Mouse (Mus musculus): Measurements from ENCODE around the gene Angptl2. TPM values are rescaled to one million over a fixed set of nuclear protein-coding genes. Genes with fewer than 3 reads are reported as not detected.

The Angptl2 gene
- polyA plus RNA-seq, 1 experiment from 2014 or later, result 34.3 TPM

DNA sequence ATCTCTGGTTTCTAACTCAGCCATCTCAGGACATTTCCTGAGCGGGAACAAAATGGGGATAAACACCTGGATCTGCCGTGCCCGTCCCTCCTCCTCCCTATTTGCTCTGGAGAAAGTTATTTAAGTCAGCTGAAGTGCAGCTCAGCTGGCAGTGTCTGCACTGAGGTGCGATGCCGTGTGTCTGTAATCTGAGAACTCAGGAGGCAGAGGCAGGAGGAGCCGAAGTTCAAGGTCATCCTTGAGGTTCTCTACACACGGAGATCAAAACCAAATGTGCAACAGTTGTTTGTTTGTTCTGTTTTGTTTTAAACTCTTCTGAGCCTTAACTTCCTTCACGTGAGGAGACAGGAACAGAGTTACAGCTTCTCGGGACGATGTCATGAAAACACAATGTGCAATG lies 14.8 kb downstream of the Angptl2 start:
- no peak for ATAC-seq (replicated peaks; ENCODE audit: insufficient number of reproducible peaks, low FRiP score, low TSS enrichment)
- no peak overlapping the region for H3K4me2 ChIP-seq
- WGBS (ENCODE audit: insufficient replicate concordance), result 57% methylated on average over 10 of the region's 10 CpGs
- H3K9ac ChIP-seq (ENCODE audit: low read depth, low read length), result no peak overlapping the region
- no peaks in the 10 kb centered on the region for H3K9me3 ChIP-seq (replicated peaks; ENCODE audit: control insufficient read depth, low read length)
- H3K27me3 ChIP-seq (ENCODE audit: control insufficient read depth, insufficient read depth, low read length), result no peaks in the 10 kb centered on the region
- no peak overlapping the region for H3K4me3 ChIP-seq (ENCODE audit: low read depth, low read length)
- peaks cover 42% of the 10 kb centered on the region for H3K4me1 ChIP-seq (ENCODE audit: control insufficient read depth, insufficient read depth, low read length)
- H3K27ac ChIP-seq (ENCODE audit: low read depth, low read length), result no peak overlapping the region
- H3K36me3 ChIP-seq (ENCODE audit: control insufficient read depth, insufficient read depth, low read length), result peaks cover 5% of the 10 kb centered on the region

DNA sequence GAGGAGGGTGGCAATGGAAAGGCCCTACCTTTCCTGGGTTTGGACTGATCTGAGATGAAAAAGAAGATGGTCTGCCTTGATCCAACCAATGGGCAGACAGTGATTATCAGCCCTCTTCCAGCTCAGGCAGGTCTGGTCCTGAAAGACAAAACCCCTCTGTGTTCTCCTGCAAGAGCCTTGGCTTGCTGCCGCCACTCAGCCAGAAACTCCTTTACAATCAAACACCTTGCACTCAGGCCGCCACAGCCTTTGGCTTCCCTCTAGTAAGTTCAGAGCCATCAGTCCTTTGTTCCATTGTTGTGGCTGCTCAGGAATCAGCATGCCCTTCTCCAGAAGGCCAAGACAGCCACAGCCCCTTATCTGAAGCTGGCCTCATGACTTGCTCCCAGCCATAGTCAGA lies 15.9 kb downstream of the Angptl2 start:
- H3K27me3 ChIP-seq (ENCODE audit: control insufficient read depth, insufficient read depth, low read length), result no peaks in the 10 kb centered on the region
- no peaks in the 10 kb centered on the region for H3K9me3 ChIP-seq (replicated peaks; ENCODE audit: control insufficient read depth, low read length)
- H3K9ac ChIP-seq (ENCODE audit: low read depth, low read length), result peak overlapping the region; percentile 22; the same call in 1 of the 2 replicates
- peaks cover 38% of the 10 kb centered on the region for H3K4me1 ChIP-seq (ENCODE audit: control insufficient read depth, insufficient read depth, low read length)
- 75% methylated on average over 2 of the region's 2 CpGs for WGBS (ENCODE audit: insufficient replicate concordance)
- H3K4me3 ChIP-seq (ENCODE audit: low read depth, low read length), result no peak overlapping the region
- H3K27ac ChIP-seq (ENCODE audit: low read depth, low read length), result peak overlapping the region; percentile 35; the same call in 1 of the 2 replicates
- ATAC-seq (replicated peaks; ENCODE audit: insufficient number of reproducible peaks, low FRiP score, low TSS enrichment), result no peak
- H3K4me2 ChIP-seq, result no peak overlapping the region
- peaks cover 5% of the 10 kb centered on the region for H3K36me3 ChIP-seq (ENCODE audit: control insufficient read depth, insufficient read depth, low read length)

DNA sequence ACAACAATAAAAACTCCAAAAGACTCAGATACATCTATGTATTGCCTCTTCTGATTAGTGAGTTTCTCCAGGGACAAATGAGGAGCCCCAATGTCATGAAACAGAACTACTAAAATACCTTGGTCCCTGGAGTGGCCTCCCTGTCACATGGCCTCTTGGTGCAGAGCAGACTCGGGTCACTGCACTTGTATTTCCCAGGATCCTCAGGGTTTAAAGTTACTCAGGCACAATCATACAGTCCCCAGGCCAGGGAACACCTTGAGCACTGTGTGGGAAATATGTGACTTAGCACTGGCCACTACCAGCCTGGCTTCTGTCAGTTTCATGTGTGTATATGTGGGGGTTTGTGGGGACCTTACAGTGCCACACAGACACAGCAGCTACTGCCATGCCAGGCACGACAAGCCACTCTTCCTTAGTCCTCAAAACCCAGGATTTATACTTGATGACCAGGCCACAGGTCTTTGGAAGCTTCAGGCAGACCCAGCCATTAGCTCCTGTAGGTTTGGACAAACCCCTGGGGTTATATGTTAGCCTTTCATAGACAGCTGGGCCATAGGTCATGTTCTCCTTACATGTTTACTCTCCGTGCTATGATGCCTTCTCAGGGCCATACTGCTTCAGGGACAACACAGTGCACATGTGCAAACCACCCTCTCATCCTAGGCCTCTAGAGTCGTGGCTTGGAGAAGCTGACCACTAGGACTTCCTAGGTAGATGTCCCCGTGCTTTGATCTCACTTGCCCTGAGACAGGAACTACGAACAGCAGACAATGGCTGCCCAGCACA lies 17.1 kb downstream of the Angptl2 start:
- ATAC-seq (replicated peaks; ENCODE audit: insufficient number of reproducible peaks, low FRiP score, low TSS enrichment), result no peak
- no peaks in the 10 kb centered on the region for H3K27me3 ChIP-seq (ENCODE audit: control insufficient read depth, insufficient read depth, low read length)
- H3K9me3 ChIP-seq (replicated peaks; ENCODE audit: control insufficient read depth, low read length), result no peaks in the 10 kb centered on the region

DNA sequence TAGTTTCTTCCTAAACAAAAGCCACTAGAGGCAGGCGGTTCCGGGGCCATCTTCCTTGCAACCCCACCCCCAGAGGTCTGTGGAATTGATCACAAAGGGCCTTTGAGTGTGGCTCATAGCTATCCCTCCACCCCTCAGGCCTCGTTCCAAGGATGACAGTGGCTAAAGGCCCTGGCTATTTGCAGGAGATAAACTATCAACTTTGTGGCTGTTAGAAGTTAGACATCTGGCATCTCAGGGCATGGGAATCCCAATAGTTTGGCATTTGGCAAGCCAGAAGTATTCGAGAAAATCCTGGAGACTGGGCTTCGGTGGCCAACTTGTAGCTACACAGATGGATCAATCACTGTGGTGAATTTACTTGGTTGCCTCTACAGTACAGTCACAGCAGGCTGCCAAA lies 18.0 kb downstream of the Angptl2 start:
- Histone ChIP-seq H3K4me2 (no peak overlapping the region), H3K36me3 (ENCODE audit: control insufficient read depth, insufficient read depth, low read length) (peaks cover 4% of the 10 kb centered on the region), H3K27me3 (ENCODE audit: control insufficient read depth, insufficient read depth, low read length) (no peaks in the 10 kb centered on the region), H3K4me3 (ENCODE audit: low read depth, low read length) (no peak overlapping the region), H3K9ac (ENCODE audit: low read depth, low read length) (no peak overlapping the region), H3K27ac (ENCODE audit: low read depth, low read length) (no peak overlapping the region), H3K4me1 (ENCODE audit: control insufficient read depth, insufficient read depth, low read length) (peaks cover 30% of the 10 kb centered on the region), H3K9me3 (replicated peaks; ENCODE audit: control insufficient read depth, low read length) (no peaks in the 10 kb centered on the region)
- ATAC-seq (replicated peaks; ENCODE audit: insufficient number of reproducible peaks, low FRiP score, low TSS enrichment), result no peak
- 65% methylated on average over 5 of the region's 5 CpGs for WGBS (ENCODE audit: insufficient replicate concordance)

More for the DNA sequence above, 17.1 kb downstream of the Angptl2 start:
- Histone ChIP-seq H3K9ac (ENCODE audit: low read depth, low read length) (no peak overlapping the region), H3K4me3 (ENCODE audit: low read depth, low read length) (no peak overlapping the region), H3K36me3 (ENCODE audit: control insufficient read depth, insufficient read depth, low read length) (peaks cover 5% of the 10 kb centered on the region), H3K4me2 (no peak overlapping the region), H3K4me1 (ENCODE audit: control insufficient read depth, insufficient read depth, low read length) (peaks cover 30% of the 10 kb centered on the region), H3K27ac (ENCODE audit: low read depth, low read length) (peak overlapping the region; percentile 35; the same call in 1 of the 2 replicates)
- WGBS (ENCODE audit: insufficient replicate concordance), result 71% methylated on average over 6 of the region's 6 CpGs

DNA sequence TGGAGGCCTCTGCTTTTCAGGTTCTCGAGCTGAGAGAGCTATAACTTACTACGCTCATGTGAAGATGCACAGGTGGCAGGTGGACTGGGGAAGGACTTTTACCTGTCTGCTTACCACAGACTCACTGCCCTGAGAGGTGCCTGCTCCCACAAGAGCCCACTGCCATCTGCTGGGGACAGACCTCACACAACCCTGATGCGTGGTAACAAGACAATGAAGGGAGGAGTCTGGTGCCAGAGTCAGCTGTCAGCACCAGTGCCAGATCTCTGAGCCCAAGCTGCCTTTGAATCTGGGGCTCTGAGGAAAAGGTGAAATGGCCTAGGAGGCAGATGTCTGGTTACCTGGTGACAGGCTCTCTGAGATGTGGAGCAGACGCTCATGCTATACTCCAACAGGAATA lies 19.0 kb downstream of the Angptl2 start:
- H3K4me1 ChIP-seq (ENCODE audit: control insufficient read depth, insufficient read depth, low read length), result peaks cover 30% of the 10 kb centered on the region
- H3K4me2 ChIP-seq, result no peak overlapping the region
- WGBS (ENCODE audit: insufficient replicate concordance), result 69% methylated on average over 4 of the region's 4 CpGs
- no peaks in the 10 kb centered on the region; the same call in none of the 2 replicates for H3K36me3 ChIP-seq (ENCODE audit: control insufficient read depth, insufficient read depth, low read length)
- no peaks in the 10 kb centered on the region for H3K9me3 ChIP-seq (replicated peaks; ENCODE audit: control insufficient read depth, low read length)
- no peak overlapping the region for H3K27ac ChIP-seq (ENCODE audit: low read depth, low read length)
- H3K9ac ChIP-seq (ENCODE audit: low read depth, low read length), result no peak overlapping the region
- no peak overlapping the region for H3K4me3 ChIP-seq (ENCODE audit: low read depth, low read length)
- H3K27me3 ChIP-seq (ENCODE audit: control insufficient read depth, insufficient read depth, low read length), result no peaks in the 10 kb centered on the region
- ATAC-seq (replicated peaks; ENCODE audit: insufficient number of reproducible peaks, low FRiP score, low TSS enrichment), result no peak

DNA sequence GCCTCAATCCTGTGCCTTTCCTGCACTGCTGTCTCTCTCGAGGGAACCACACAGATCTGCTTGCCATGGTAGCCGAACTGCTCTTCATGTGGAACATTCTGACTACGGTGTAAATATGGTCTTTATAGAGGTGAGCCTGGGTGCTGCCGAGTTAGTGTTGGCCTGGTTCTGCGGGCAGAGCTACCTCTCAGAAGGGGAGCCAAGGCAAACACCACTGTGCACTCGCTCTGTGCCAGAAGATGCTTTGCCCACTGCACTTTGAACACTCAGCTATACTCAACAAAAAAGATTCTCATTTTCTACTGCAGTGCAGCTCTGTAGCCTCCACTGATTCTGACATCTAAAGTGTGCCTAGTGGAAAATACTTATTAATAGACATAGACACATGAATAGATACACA lies 21.7 kb downstream of the Angptl2 start:
- peaks cover 3% of the 10 kb centered on the region for H3K36me3 ChIP-seq (ENCODE audit: control insufficient read depth, insufficient read depth, low read length)
- WGBS (ENCODE audit: insufficient replicate concordance), result 77% methylated on average over 6 of the region's 6 CpGs
- peaks cover 11% of the 10 kb centered on the region for H3K4me1 ChIP-seq (ENCODE audit: control insufficient read depth, insufficient read depth, low read length)
- no peaks in the 10 kb centered on the region for H3K27me3 ChIP-seq (ENCODE audit: control insufficient read depth, insufficient read depth, low read length)
- H3K27ac ChIP-seq (ENCODE audit: low read depth, low read length), result no peak overlapping the region
- no peak for ATAC-seq (replicated peaks; ENCODE audit: insufficient number of reproducible peaks, low FRiP score, low TSS enrichment)
- H3K4me2 ChIP-seq, result no peak overlapping the region
- H3K9me3 ChIP-seq (replicated peaks; ENCODE audit: control insufficient read depth, low read length), result no peaks in the 10 kb centered on the region
- no peak overlapping the region for H3K9ac ChIP-seq (ENCODE audit: low read depth, low read length)
- H3K4me3 ChIP-seq (ENCODE audit: low read depth, low read length), result no peak overlapping the region

DNA sequence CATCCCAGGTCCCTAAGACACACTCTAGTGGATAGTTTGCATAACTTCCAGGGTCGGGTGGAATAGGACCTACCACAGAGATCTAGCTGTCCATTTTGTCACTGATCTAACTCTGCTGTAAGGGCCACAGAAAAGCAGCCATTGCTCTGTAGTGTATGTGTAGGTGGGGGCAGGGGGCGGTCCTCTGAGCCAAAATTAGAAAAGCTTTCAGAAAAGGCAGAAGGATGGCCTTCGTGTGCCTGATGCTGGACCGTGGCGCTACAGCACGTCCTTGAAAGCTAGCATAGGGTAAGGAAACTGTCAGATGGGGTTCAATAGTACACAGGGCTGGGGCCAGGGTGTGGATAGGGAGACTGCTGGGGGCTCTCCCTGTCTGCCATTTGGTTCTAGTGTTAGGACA lies 29.0 kb downstream of the Angptl2 start:
- H3K9ac ChIP-seq (ENCODE audit: low read depth, low read length), result no peak overlapping the region
- no peaks in the 10 kb centered on the region for H3K27me3 ChIP-seq (ENCODE audit: control insufficient read depth, insufficient read depth, low read length)
- H3K4me3 ChIP-seq (ENCODE audit: low read depth, low read length), result no peak overlapping the region
- H3K9me3 ChIP-seq (replicated peaks; ENCODE audit: control insufficient read depth, low read length), result no peaks in the 10 kb centered on the region
- H3K36me3 ChIP-seq (ENCODE audit: control insufficient read depth, insufficient read depth, low read length), result peaks cover 10% of the 10 kb centered on the region
- 57% methylated on average over 6 of the region's 6 CpGs for WGBS (ENCODE audit: insufficient replicate concordance)
- peaks cover 28% of the 10 kb centered on the region for H3K4me1 ChIP-seq (ENCODE audit: control insufficient read depth, insufficient read depth, low read length)
- peak overlapping the region; percentile 12; the same call in 1 of the 2 replicates for H3K27ac ChIP-seq (ENCODE audit: low read depth, low read length)
- no peak overlapping the region for H3K4me2 ChIP-seq
- no peak for ATAC-seq (replicated peaks; ENCODE audit: insufficient number of reproducible peaks, low FRiP score, low TSS enrichment)

DNA sequence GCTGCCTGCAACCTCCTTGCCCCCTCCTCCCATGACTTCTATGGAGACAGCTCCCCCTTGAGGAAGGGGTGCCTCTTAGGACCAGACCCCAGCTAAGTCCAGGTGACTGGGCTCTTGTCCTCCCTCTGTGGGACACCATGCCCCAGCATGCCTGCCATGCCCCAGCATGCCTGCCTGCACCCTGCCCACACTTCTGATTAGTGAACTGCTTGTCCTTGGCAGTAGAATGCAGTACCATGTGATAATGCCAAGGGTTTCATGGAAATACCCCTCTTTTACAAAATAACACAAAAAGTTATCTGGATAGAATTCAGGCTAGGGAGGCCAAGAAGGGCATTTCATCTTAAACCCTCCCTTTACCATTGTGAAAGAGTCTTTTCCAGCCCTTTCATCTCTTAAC lies 29.5 kb downstream of the Angptl2 start:
- no peak overlapping the region for H3K9ac ChIP-seq (ENCODE audit: low read depth, low read length)
- no peak overlapping the region for H3K4me2 ChIP-seq
- peaks cover 32% of the 10 kb centered on the region for H3K4me1 ChIP-seq (ENCODE audit: control insufficient read depth, insufficient read depth, low read length)
- H3K4me3 ChIP-seq (ENCODE audit: low read depth, low read length), result no peak overlapping the region
- H3K9me3 ChIP-seq (replicated peaks; ENCODE audit: control insufficient read depth, low read length), result no peaks in the 10 kb centered on the region
- 0 out of 2 replicates have a peak overlapping the region, but pooled peaks have one; percentile 12 for H3K27ac ChIP-seq (ENCODE audit: low read depth, low read length)
- peaks cover 10% of the 10 kb centered on the region for H3K36me3 ChIP-seq (ENCODE audit: control insufficient read depth, insufficient read depth, low read length)
- H3K27me3 ChIP-seq (ENCODE audit: control insufficient read depth, insufficient read depth, low read length), result no peaks in the 10 kb centered on the region
- no peak for ATAC-seq (replicated peaks; ENCODE audit: insufficient number of reproducible peaks, low FRiP score, low TSS enrichment)

DNA sequence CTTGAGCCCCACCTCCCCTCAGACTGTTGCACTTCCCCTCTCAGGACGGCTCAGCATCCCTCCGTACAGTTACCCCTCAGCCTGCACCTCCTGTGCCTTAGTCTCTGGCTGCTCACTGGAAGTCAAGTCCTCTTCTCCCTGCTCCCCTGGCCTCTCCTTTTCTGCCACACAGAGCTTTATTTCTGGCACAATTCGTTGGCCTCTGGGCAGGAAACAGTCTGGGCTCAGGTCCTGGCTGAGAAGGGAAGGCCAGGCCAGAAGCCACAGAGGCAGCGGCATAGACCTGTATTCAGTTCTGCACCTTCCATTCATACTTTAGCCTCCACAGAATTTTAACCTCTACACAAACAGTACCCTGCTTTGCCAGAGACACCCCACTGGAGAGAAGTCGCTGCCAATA lies 31.0 kb downstream of the Angptl2 start:
- no peaks in the 10 kb centered on the region for H3K27me3 ChIP-seq (ENCODE audit: control insufficient read depth, insufficient read depth, low read length)
- H3K36me3 ChIP-seq (ENCODE audit: control insufficient read depth, insufficient read depth, low read length), result peaks cover 10% of the 10 kb centered on the region
- H3K4me1 ChIP-seq (ENCODE audit: control insufficient read depth, insufficient read depth, low read length), result peaks cover 47% of the 10 kb centered on the region
- no peak overlapping the region for H3K4me2 ChIP-seq
- H3K4me3 ChIP-seq (ENCODE audit: low read depth, low read length), result no peak overlapping the region
- H3K9me3 ChIP-seq (replicated peaks; ENCODE audit: control insufficient read depth, low read length), result no peaks in the 10 kb centered on the region
- no peak overlapping the region for H3K27ac ChIP-seq (ENCODE audit: low read depth, low read length)
- no peak for ATAC-seq (replicated peaks; ENCODE audit: insufficient number of reproducible peaks, low FRiP score, low TSS enrichment)
- H3K9ac ChIP-seq (ENCODE audit: low read depth, low read length), result no peak overlapping the region
- 71% methylated on average over 5 of the region's 5 CpGs for WGBS (ENCODE audit: insufficient replicate concordance)

All from heart, embryonic 11.5 days (tissue).